Mouse (Mus musculus) 416B (cell line): ENCODE data around the gene Tspan11.
A peak's percentile ranks its signal among the peaks of the same experiment; 100 is the strongest.

Experiments used
- DNase-seq: peaks from one replicate; pipeline ENCODE4 v3.0.0; 2011; ENCODE audit warnings: low read depth

Gene Tspan11

GRCm38 (mm10) chr6:127935105-127935504 is 47.7 kb downstream of the Tspan11 start:
- no peak for DNase-seq

- no peak for DNase-seq
Observed at GRCm38 (mm10) chr6:127942421-127942820, 55.0 kb downstream of the Tspan11 start.

- peak; percentile 55 for DNase-seq
Observed at GRCm38 (mm10) chr6:127945725-127946124, 58.3 kb downstream of the Tspan11 start.

GRCm38 (mm10) chr6:127948656-127949055 is 61.3 kb downstream of the Tspan11 start:
- no peak for DNase-seq

GRCm38 (mm10) chr6:127949885-127950284 is 62.5 kb downstream of the Tspan11 start:
- no peak for DNase-seq

- no peak for DNase-seq
Observed at GRCm38 (mm10) chr6:127953071-127953470, 65.7 kb downstream of the Tspan11 start.

- DNase-seq: no peak
Observed at GRCm38 (mm10) chr6:127956172-127956571, 68.8 kb downstream of the Tspan11 start.

- no peak for DNase-seq
Observed at GRCm38 (mm10) chr6:127960203-127960602, 72.8 kb downstream of the Tspan11 start.

- DNase-seq: no peak
Observed at GRCm38 (mm10) chr6:127965497-127965896, 78.1 kb downstream of the Tspan11 start.

GRCm38 (mm10) chr6:127969709-127970108 is 82.3 kb downstream of the Tspan11 start:
- no peak for DNase-seq

- peak; percentile 67 for DNase-seq
Observed at GRCm38 (mm10) chr6:127970120-127970519, 82.7 kb downstream of the Tspan11 start.

- no peak for DNase-seq
Observed at GRCm38 (mm10) chr6:127970848-127971247, 83.5 kb downstream of the Tspan11 start.

GRCm38 (mm10) chr6:127971931-127972330 is 84.5 kb downstream of the Tspan11 start:
- no peak for DNase-seq

- no peak for DNase-seq
Observed at GRCm38 (mm10) chr6:127973553-127973952, 86.2 kb downstream of the Tspan11 start.

- no peak for DNase-seq
Observed at GRCm38 (mm10) chr6:127974000-127974399, 86.6 kb downstream of the Tspan11 start.

- no peak for DNase-seq
Observed at GRCm38 (mm10) chr6:127976695-127977094, 89.3 kb downstream of the Tspan11 start.

- DNase-seq: no peak
Observed at GRCm38 (mm10) chr6:127978941-127979340, 91.6 kb downstream of the Tspan11 start.

GRCm38 (mm10) chr6:127979831-127980230 is 92.4 kb downstream of the Tspan11 start:
- DNase-seq: no peak

GRCm38 (mm10) chr6:127980381-127981045 is 93.1 kb downstream of the Tspan11 start:
- no peak for DNase-seq

- DNase-seq: no peak
Observed at GRCm38 (mm10) chr6:127981176-127981575, 93.8 kb downstream of the Tspan11 start.

- no peak for DNase-seq
Observed at GRCm38 (mm10) chr6:127986357-127986756, 99.0 kb downstream of the Tspan11 start.

- no peak for DNase-seq
Observed at GRCm38 (mm10) chr6:127987374-127987773, 100.0 kb downstream of the Tspan11 start.

GRCm38 (mm10) chr6:127988944-127989494 is 101.6 kb downstream of the Tspan11 start:
- no peak for DNase-seq

GRCm38 (mm10) chr6:127989624-127990212 is 102.3 kb downstream of the Tspan11 start:
- no peak for DNase-seq
